Mouse (Mus musculus): ENCODE data around the gene Cox8a. TPM values are rescaled to one million over a fixed set of nuclear protein-coding genes. Genes with fewer than 3 reads are reported as not detected.
A peak's percentile ranks its signal among the peaks of the same experiment; 100 is the strongest.

Gene Cox8a
- polyA plus RNA-seq, 1 experiment from 2014 or later, result 1,275 TPM

DNA sequence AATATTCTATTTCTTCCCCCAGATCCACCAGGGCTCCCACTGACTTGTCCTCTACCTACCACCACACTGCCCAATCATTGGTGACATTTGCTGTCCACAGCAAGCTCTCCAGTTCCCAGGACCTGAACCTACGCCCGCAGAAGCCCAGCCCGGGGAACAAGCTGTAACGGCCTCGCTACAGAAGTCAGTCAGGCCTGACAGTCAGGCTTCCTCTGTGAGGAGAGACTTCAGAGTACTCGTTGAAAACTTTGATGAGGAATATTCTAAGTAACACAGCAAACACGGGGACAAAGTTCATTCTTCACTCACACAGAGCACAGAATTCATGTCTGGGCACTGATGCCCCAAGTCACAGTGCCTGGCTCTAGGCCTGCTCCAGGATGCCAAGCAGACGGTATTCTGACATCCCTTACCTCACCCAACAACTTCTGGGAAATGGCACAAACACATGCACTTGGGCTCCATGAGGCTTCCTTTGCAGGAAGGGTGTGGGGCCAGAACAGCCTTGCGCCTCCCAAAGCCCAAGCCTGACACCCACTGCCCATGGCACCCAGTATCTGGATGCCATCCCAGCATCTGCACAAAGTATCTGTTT, 7.8 kb upstream of the Cox8a start:
- ATAC-seq (ENCODE audit: low FRiP score) (no peak), DNase-seq (ENCODE audit: low spot score) (no peak)
- Histone ChIP-seq H3K27me3 (ENCODE audit: control insufficient read depth, insufficient read depth, low read length) (no peaks in the 10 kb centered on the region), H3K4me3 (replicated peaks; ENCODE audit: low read length) (no peak overlapping the region), H3K4me1 (replicated peaks; ENCODE audit: control insufficient read depth, insufficient read depth, low read length) (no peaks in the 10 kb centered on the region), H3K9ac (no peak overlapping the region), H3K36me3 (replicated peaks; ENCODE audit: control insufficient read depth, insufficient read depth) (peaks cover 50% of the 10 kb centered on the region), H3K27ac (no peak overlapping the region), H3K9me3 (ENCODE audit: control insufficient read depth, low read length) (no peaks in the 10 kb centered on the region), H3K4me2 (replicated peaks) (no peak overlapping the region)
- WGBS, result 85% methylated on average over 9 of the region's 9 CpGs

GRCm38 (mm10) chr19:7224253-7224652, 6.8 kb upstream of the Cox8a start:
- Histone ChIP-seq H3K4me3 (replicated peaks; ENCODE audit: low read length) (no peak overlapping the region), H3K27ac (no peak overlapping the region), H3K4me2 (replicated peaks) (no peak overlapping the region), H3K9ac (no peak overlapping the region), H3K27me3 (ENCODE audit: control insufficient read depth, insufficient read depth, low read length) (no peaks in the 10 kb centered on the region), H3K9me3 (ENCODE audit: control insufficient read depth, low read length) (no peaks in the 10 kb centered on the region), H3K4me1 (replicated peaks; ENCODE audit: control insufficient read depth, insufficient read depth, low read length) (no peaks in the 10 kb centered on the region), H3K36me3 (replicated peaks; ENCODE audit: control insufficient read depth, insufficient read depth) (peaks cover 40% of the 10 kb centered on the region)
- WGBS, result 92% methylated on average over 3 of the region's 3 CpGs
- no peak for ATAC-seq (ENCODE audit: low FRiP score)
- no peak for DNase-seq (ENCODE audit: low spot score)

GRCm38 (mm10) chr19:7223488-7223887, 6.1 kb upstream of the Cox8a start:
- DNase-seq (ENCODE audit: low spot score) (no peak), ATAC-seq (ENCODE audit: low FRiP score) (no peak)
- no peak overlapping the region for H3K4me2 ChIP-seq (replicated peaks)
- H3K9ac ChIP-seq, result no peak overlapping the region
- H3K36me3 ChIP-seq (replicated peaks; ENCODE audit: control insufficient read depth, insufficient read depth), result peaks cover 33% of the 10 kb centered on the region
- H3K4me1 ChIP-seq (replicated peaks; ENCODE audit: control insufficient read depth, insufficient read depth, low read length), result no peaks in the 10 kb centered on the region
- no peak overlapping the region for H3K27ac ChIP-seq
- no peaks in the 10 kb centered on the region for H3K9me3 ChIP-seq (ENCODE audit: control insufficient read depth, low read length)
- no peak overlapping the region for H3K4me3 ChIP-seq (replicated peaks; ENCODE audit: low read length)
- no peaks in the 10 kb centered on the region for H3K27me3 ChIP-seq (ENCODE audit: control insufficient read depth, insufficient read depth, low read length)

DNA sequence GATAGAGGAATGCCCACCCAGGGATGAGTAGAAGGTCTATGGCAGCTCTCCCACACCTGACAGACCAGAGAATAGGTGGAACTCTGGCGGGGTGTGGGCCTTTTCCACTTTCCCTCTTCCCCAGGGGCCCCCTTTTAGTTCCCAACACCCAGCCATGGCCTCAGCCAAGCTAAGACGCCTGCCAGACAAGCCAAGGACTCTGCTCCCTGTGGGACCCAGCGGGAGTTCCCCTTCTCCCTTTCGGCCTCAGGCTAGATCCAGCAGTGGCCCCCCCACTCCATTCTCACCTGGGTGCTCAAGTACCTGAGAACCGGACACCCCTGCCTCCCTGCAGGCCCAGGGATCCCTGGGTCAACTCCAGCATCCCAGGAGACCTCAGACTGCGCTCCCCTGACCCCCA, 4.8 kb upstream of the Cox8a start:
- Histone ChIP-seq H3K27ac (no peak overlapping the region), H3K9me3 (ENCODE audit: control insufficient read depth, low read length) (no peaks in the 10 kb centered on the region), H3K27me3 (ENCODE audit: control insufficient read depth, insufficient read depth, low read length) (no peaks in the 10 kb centered on the region), H3K4me1 (replicated peaks; ENCODE audit: control insufficient read depth, insufficient read depth, low read length) (0 out of 2 replicates have a peak, but pooled peaks cover 3% of the 10 kb centered on the region), H3K36me3 (replicated peaks; ENCODE audit: control insufficient read depth, insufficient read depth) (peaks cover 20% of the 10 kb centered on the region), H3K4me2 (replicated peaks) (no peak overlapping the region), H3K9ac (no peak overlapping the region), H3K4me3 (replicated peaks; ENCODE audit: low read length) (no peak overlapping the region)
- WGBS, result 85% methylated on average over 6 of the region's 6 CpGs
- DNase-seq (ENCODE audit: low spot score) (no peak), ATAC-seq (ENCODE audit: low FRiP score) (no peak)

DNA sequence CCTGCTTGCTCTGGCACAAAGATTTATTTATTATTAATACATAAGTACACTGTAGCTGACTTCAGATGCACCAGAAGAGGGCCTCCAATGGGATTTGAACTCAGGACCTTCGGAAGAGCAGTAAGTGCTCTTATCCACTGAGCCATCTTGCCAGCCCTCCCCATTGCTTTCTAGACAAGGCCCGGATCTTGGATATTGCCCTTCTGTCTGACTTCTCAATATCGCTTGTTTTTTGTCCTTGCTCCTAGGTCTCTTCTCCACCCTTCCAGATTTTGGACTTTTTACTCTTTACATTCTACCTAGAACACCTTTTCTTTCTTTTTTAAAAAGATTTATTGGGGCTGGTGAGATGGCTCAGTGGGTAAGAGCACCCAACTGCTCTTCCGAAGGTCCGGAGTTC, 1.3 kb upstream of the Cox8a start:
- H3K27ac ChIP-seq, result no peak overlapping the region
- no peaks in the 10 kb centered on the region for H3K9me3 ChIP-seq (ENCODE audit: control insufficient read depth, low read length)
- no peak for ATAC-seq (ENCODE audit: low FRiP score)
- no peaks in the 10 kb centered on the region for H3K27me3 ChIP-seq (ENCODE audit: control insufficient read depth, insufficient read depth, low read length)
- H3K36me3 ChIP-seq (replicated peaks; ENCODE audit: control insufficient read depth, insufficient read depth), result peaks cover 22% of the 10 kb centered on the region
- 95% methylated on average over 5 of the region's 5 CpGs for WGBS
- no peak for DNase-seq (ENCODE audit: low spot score)
- H3K9ac ChIP-seq, result no peak overlapping the region
- H3K4me1 ChIP-seq (replicated peaks; ENCODE audit: control insufficient read depth, insufficient read depth, low read length), result peaks cover 20% of the 10 kb centered on the region
- no peak overlapping the region for H3K4me3 ChIP-seq (replicated peaks; ENCODE audit: low read length)
- no peak overlapping the region for H3K4me2 ChIP-seq (replicated peaks)

- H3K27me3 ChIP-seq (ENCODE audit: control insufficient read depth, insufficient read depth, low read length), result no peaks in the 10 kb centered on the region
- H3K4me1 ChIP-seq (replicated peaks; ENCODE audit: control insufficient read depth, insufficient read depth, low read length), result peaks cover 20% of the 10 kb centered on the region
- H3K9me3 ChIP-seq (ENCODE audit: control insufficient read depth, low read length), result no peaks in the 10 kb centered on the region
- H3K36me3 ChIP-seq (replicated peaks; ENCODE audit: control insufficient read depth, insufficient read depth), result peaks cover 22% of the 10 kb centered on the region
- H3K4me2 ChIP-seq (replicated peaks), result peak overlapping the region; percentile 78
- no peak overlapping the region for H3K9ac ChIP-seq
- no peak for DNase-seq (ENCODE audit: low spot score)
- WGBS, result 9% methylated on average over 6 of the region's 6 CpGs
- ATAC-seq (ENCODE audit: low FRiP score), result no peak; the same call in 1 of the 2 replicates
- no peak overlapping the region for H3K27ac ChIP-seq
- peak overlapping the region; percentile 68 for H3K4me3 ChIP-seq (replicated peaks; ENCODE audit: low read length)
Measured at GRCm38 (mm10) chr19:7217926-7218267, 481 bp upstream of the Cox8a start.

- peaks cover 20% of the 10 kb centered on the region for H3K4me1 ChIP-seq (replicated peaks; ENCODE audit: control insufficient read depth, insufficient read depth, low read length)
- DNase-seq (ENCODE audit: low spot score), result no peak
- no peak overlapping the region for H3K9ac ChIP-seq
- WGBS, result 95% methylated on average over 5 of the region's 5 CpGs
- peaks cover 30% of the 10 kb centered on the region for H3K36me3 ChIP-seq (replicated peaks; ENCODE audit: control insufficient read depth, insufficient read depth)
- no peak for ATAC-seq (ENCODE audit: low FRiP score)
- no peak overlapping the region for H3K27ac ChIP-seq
- no peak overlapping the region for H3K4me2 ChIP-seq (replicated peaks)
- H3K9me3 ChIP-seq (ENCODE audit: control insufficient read depth, low read length), result no peaks in the 10 kb centered on the region
- no peaks in the 10 kb centered on the region for H3K27me3 ChIP-seq (ENCODE audit: control insufficient read depth, insufficient read depth, low read length)
- no peak overlapping the region for H3K4me3 ChIP-seq (replicated peaks; ENCODE audit: low read length)
Measured at GRCm38 (mm10) chr19:7214484-7214883, 2.9 kb downstream of the Cox8a start.

GRCm38 (mm10) chr19:7213010-7213409, 4.4 kb downstream of the Cox8a start:
- Histone ChIP-seq H3K4me3 (replicated peaks; ENCODE audit: low read length) (no peak overlapping the region), H3K27ac (no peak overlapping the region), H3K9me3 (ENCODE audit: control insufficient read depth, low read length) (no peaks in the 10 kb centered on the region), H3K27me3 (ENCODE audit: control insufficient read depth, insufficient read depth, low read length) (no peaks in the 10 kb centered on the region), H3K36me3 (replicated peaks; ENCODE audit: control insufficient read depth, insufficient read depth) (peaks cover 30% of the 10 kb centered on the region), H3K9ac (no peak overlapping the region), H3K4me1 (replicated peaks; ENCODE audit: control insufficient read depth, insufficient read depth, low read length) (peaks cover 19% of the 10 kb centered on the region), H3K4me2 (replicated peaks) (no peak overlapping the region)
- no peak for ATAC-seq (ENCODE audit: low FRiP score)
- no peak for DNase-seq (ENCODE audit: low spot score)
- 91% methylated on average over 3 of the region's 3 CpGs for WGBS

- ATAC-seq (ENCODE audit: low FRiP score) (no peak), DNase-seq (ENCODE audit: low spot score) (no peak)
- peaks cover 30% of the 10 kb centered on the region for H3K36me3 ChIP-seq (replicated peaks; ENCODE audit: control insufficient read depth, insufficient read depth)
- H3K4me1 ChIP-seq (replicated peaks; ENCODE audit: control insufficient read depth, insufficient read depth, low read length), result peaks cover 17% of the 10 kb centered on the region
- H3K27ac ChIP-seq, result no peak overlapping the region
- no peaks in the 10 kb centered on the region for H3K9me3 ChIP-seq (ENCODE audit: control insufficient read depth, low read length)
- no peak overlapping the region for H3K9ac ChIP-seq
- 76% methylated on average over 1 of the region's 1 CpGs for WGBS
- H3K4me3 ChIP-seq (replicated peaks; ENCODE audit: low read length), result no peak overlapping the region
- no peaks in the 10 kb centered on the region for H3K27me3 ChIP-seq (ENCODE audit: control insufficient read depth, insufficient read depth, low read length)
- no peak overlapping the region for H3K4me2 ChIP-seq (replicated peaks)
Measured at GRCm38 (mm10) chr19:7212216-7212615, 5.2 kb downstream of the Cox8a start.

Data from hindbrain, embryonic 14.5 days (tissue).